Mouse (Mus musculus) MEL (cell line): ENCODE data around the gene Auts2.

ENCODE experiments used
- CHD1 ChIP-seq: IDR thresholded peaks from 2 replicates; pipeline ENCODE4 v1.6.1; 2012; ENCODE audit warnings: low read depth, mild to moderate bottlenecking, inconsistent platforms, low read length, improper control_type of control experiment
- CTCF ChIP-seq, 3 experiments: IDR thresholded peaks in 2 of 3; conservative IDR thresholded peaks in 1 of 3; 2 replicates each; pipeline ENCODE4 v1.5.1; 2011 to 2012; ENCODE audit warnings: low read length in 3 of 3, low read depth in 2 of 3, mild to moderate bottlenecking in 2 of 3, improper control_type of control experiment in 1 of 3, inconsistent platforms in 1 of 3, mixed read lengths in 1 of 3, moderate library complexity in 1 of 3; ENCODE audit not compliant: control insufficient read depth in 1 of 3, insufficient read depth in 1 of 3, poor library complexity in 1 of 3, severe bottlenecking in 1 of 3
- E2F4 ChIP-seq: IDR thresholded peaks from 2 replicates; pipeline ENCODE4 v1.6.1; 2011; ENCODE audit warnings: low read depth, low read length, improper control_type of control experiment, borderline replicate concordance
- HCFC1 ChIP-seq: IDR thresholded peaks from 2 replicates; pipeline ENCODE4 v1.6.1; 2012; ENCODE audit warnings: low read depth, mild to moderate bottlenecking, inconsistent platforms, low read length, improper control_type of control experiment, moderate library complexity
- KAT2A ChIP-seq: conservative IDR thresholded peaks from 2 replicates; pipeline ENCODE4 v1.6.1; 2012; ENCODE audit warnings: low read depth, low read length, improper control_type of control experiment, inconsistent platforms
- SMC3 ChIP-seq: IDR thresholded peaks from 2 replicates; pipeline ENCODE4 v1.6.1; 2011; ENCODE audit warnings: low read depth, low read length, improper control_type of control experiment
- USF1 ChIP-seq: IDR thresholded peaks from 2 replicates; pipeline ENCODE4 v1.6.1; 2014; ENCODE audit warnings: low read depth, mild to moderate bottlenecking, inconsistent platforms, low read length, improper control_type of control experiment, moderate library complexity

DNA sequence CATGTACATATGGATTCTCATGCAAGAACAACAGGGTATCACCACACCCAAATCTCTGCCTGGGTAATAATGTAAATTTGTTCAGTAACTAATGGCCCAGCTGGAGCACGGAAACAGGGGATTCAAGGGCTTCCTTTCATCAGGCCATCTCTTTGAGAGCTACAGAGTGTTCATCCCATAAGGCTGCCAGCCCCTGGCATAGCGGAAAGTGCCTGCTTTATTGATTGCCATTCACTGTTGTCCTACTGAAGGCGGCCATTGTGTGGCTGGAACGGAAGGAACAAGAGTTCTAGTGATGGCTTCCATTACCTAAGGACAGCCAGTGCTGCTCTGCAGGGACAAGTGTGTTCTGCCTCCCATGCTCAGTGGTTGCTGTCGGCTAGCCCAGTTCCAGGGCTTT lies 865.6 kb downstream of the Auts2 start:
- no peak for TF ChIP-seq CTCF (IDR thresholded peaks at IDR 0.05 in 2 of 3, conservative IDR thresholded peaks at IDR 0.05 in 1 of 3; ENCODE audit: control insufficient read depth in 1 of 3, insufficient read depth in 1 of 3, low read depth in 2 of 3, low read length in 3 of 3, poor library complexity in 1 of 3, severe bottlenecking in 1 of 3)
- TF ChIP-seq USF1 = no peak
- no peak for TF ChIP-seq KAT2A
- TF ChIP-seq CHD1 = no peak
- TF ChIP-seq HCFC1 = no peak
- TF ChIP-seq E2F4 = no peak
- TF ChIP-seq SMC3 = no peak
